Mouse (Mus musculus): ENCODE measurements around the gene Fgfr2. TPM values are rescaled to one million over a fixed set of nuclear protein-coding genes. Genes with fewer than 3 reads are reported as not detected.
"Not testable (repeated sequence)": the region's sequence is repeated elsewhere in the genome, so short reads cannot be mapped to it uniquely, and the experiment has no call there.

Gene Fgfr2
- polyA plus RNA-seq, 1 experiment: 3.0 TPM

DNA sequence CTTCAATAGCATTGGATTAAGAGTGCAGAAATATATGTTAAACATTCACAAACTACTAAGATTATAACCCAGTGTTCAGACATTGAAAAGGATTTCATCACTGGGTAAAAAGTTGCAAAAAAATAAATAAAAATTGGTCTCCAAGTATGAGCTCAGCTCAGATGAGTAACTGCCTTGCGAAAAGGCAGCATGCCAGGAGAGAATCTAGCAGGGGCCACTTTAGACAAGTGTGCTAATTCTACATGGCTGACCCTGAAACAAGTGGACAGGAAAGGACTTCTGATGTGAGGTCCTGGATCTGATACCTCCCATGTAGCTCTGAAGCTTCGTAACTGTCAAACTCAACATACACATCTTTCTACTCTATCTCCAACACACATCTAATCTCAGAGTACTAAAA, 2691.0 kb downstream of the Fgfr2 start:
- no peaks in the 10 kb centered on the region for H3K36me3 ChIP-seq (ENCODE audit: control insufficient read depth, insufficient read depth, low read length)
- no peaks in the 10 kb centered on the region; the same call in 1 of the 2 replicates for H3K4me1 ChIP-seq (ENCODE audit: control insufficient read depth, insufficient read depth, low read length)
- no peak for TF ChIP-seq POLR2A (IDR thresholded peaks at IDR 0.05; ENCODE audit: control insufficient read depth, low read depth, low read length)
- TF ChIP-seq CTCF (IDR thresholded peaks at IDR 0.05; ENCODE audit: control insufficient read depth, insufficient read depth, insufficient replicate concordance, low read depth, low read length): no peak
- H3K27me3 ChIP-seq (ENCODE audit: control insufficient read depth, insufficient read depth, low read length): no peaks in the 10 kb centered on the region
- no peak overlapping the region for H3K27ac ChIP-seq (ENCODE audit: control insufficient read depth, insufficient read depth, low read depth, low read length)
- no peak overlapping the region for H3K4me3 ChIP-seq (ENCODE audit: control insufficient read depth, low read depth, low read length)

- Histone ChIP-seq H3K27ac (ENCODE audit: control insufficient read depth, insufficient read depth, low read depth, low read length) (no peak overlapping the region), H3K27me3 (ENCODE audit: control insufficient read depth, insufficient read depth, low read length) (no peaks in the 10 kb centered on the region), H3K4me3 (ENCODE audit: control insufficient read depth, low read depth, low read length) (no peak overlapping the region), H3K36me3 (ENCODE audit: control insufficient read depth, insufficient read depth, low read length) (no peaks in the 10 kb centered on the region), H3K4me1 (ENCODE audit: control insufficient read depth, insufficient read depth, low read length) (no peaks in the 10 kb centered on the region)
- TF ChIP-seq POLR2A (IDR thresholded peaks at IDR 0.05; ENCODE audit: control insufficient read depth, low read depth, low read length) (no peak), CTCF (IDR thresholded peaks at IDR 0.05; ENCODE audit: control insufficient read depth, insufficient read depth, insufficient replicate concordance, low read depth, low read length) (no peak)
These were observed 2696.6 kb downstream of the Fgfr2 start for GRCm38 (mm10) chr7:130426586-130426985.

DNA sequence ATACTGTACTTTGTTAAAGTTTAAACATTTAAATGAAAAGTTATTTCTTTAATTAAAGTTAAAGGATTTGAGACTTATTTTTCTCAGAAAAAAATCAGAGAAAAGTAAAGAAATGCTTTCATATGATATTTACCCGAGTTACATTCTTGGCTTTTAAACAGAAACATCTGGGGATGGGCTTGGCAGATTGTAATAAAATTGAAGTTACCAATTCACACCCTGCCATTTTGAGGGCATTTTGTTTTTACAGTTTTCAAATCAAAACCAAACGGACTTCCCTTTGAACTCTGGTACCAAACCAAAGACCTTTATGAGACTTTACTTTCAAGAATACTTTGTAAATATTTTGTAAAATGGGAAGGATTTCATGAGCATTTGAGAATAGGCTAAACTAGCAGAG, 2697.2 kb downstream of the Fgfr2 start:
- TF ChIP-seq POLR2A (IDR thresholded peaks at IDR 0.05; ENCODE audit: control insufficient read depth, low read depth, low read length) (no peak), CTCF (IDR thresholded peaks at IDR 0.05; ENCODE audit: control insufficient read depth, insufficient read depth, insufficient replicate concordance, low read depth, low read length) (no peak)
- Histone ChIP-seq H3K36me3 (ENCODE audit: control insufficient read depth, insufficient read depth, low read length) (no peaks in the 10 kb centered on the region), H3K4me1 (ENCODE audit: control insufficient read depth, insufficient read depth, low read length) (no peaks in the 10 kb centered on the region), H3K27ac (ENCODE audit: control insufficient read depth, insufficient read depth, low read depth, low read length) (no peak overlapping the region), H3K4me3 (ENCODE audit: control insufficient read depth, low read depth, low read length) (no peak overlapping the region), H3K27me3 (ENCODE audit: control insufficient read depth, insufficient read depth, low read length) (no peaks in the 10 kb centered on the region)

DNA sequence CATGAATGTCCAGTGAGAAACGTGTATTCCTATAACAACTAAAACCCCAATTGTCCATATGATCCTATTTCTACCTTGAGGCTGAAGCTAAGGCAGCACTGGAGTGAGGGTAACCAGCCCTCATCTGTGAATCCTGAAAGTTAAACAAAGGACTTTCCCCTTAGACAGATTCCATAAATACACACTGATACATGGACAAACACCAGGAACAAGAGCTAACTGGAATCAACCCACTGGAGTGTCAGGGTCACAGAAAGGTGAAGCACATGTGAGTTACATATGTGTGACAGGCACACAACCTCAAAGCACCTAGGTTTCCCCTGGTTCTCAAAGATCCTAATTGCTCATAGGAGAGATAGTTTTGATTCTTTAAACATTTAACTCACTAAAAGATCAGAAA, 2703.2 kb downstream of the Fgfr2 start:
- Histone ChIP-seq H3K36me3 (ENCODE audit: control insufficient read depth, insufficient read depth, low read length) (no peaks in the 10 kb centered on the region), H3K27ac (ENCODE audit: control insufficient read depth, insufficient read depth, low read depth, low read length) (no peak overlapping the region), H3K4me1 (ENCODE audit: control insufficient read depth, insufficient read depth, low read length) (no peaks in the 10 kb centered on the region), H3K27me3 (ENCODE audit: control insufficient read depth, insufficient read depth, low read length) (no peaks in the 10 kb centered on the region), H3K4me3 (ENCODE audit: control insufficient read depth, low read depth, low read length) (no peak overlapping the region)
- TF ChIP-seq CTCF (IDR thresholded peaks at IDR 0.05; ENCODE audit: control insufficient read depth, insufficient read depth, insufficient replicate concordance, low read depth, low read length): no peak

DNA sequence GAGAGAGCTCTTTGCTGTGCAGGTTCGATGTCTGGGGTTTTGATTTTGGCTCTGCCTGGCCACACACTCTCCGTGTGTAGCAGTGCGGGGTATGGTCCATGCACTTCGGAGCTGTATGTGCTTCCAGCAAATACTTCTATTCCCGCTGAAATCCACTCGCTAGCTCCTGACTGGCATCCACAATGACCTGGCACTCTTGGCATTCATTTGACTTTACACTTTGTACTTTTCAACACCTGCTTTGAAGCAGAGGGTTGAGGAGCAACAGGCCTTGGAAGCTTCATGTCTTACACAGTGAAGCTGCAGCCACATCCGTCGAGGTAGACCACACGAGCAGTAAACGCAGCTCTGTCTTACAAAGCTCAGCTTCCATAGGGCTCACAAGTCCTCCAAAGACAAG, 2715.5 kb downstream of the Fgfr2 start:
- Histone ChIP-seq H3K36me3 (ENCODE audit: control insufficient read depth, insufficient read depth, low read length) (no peaks in the 10 kb centered on the region), H3K4me1 (ENCODE audit: control insufficient read depth, insufficient read depth, low read length) (no peaks in the 10 kb centered on the region), H3K27ac (ENCODE audit: control insufficient read depth, insufficient read depth, low read depth, low read length) (no peak overlapping the region), H3K27me3 (ENCODE audit: control insufficient read depth, insufficient read depth, low read length) (no peaks in the 10 kb centered on the region), H3K4me3 (ENCODE audit: control insufficient read depth, low read depth, low read length) (no peak overlapping the region)
- TF ChIP-seq CTCF (IDR thresholded peaks at IDR 0.05; ENCODE audit: control insufficient read depth, insufficient read depth, insufficient replicate concordance, low read depth, low read length) (no peak), POLR2A (IDR thresholded peaks at IDR 0.05; ENCODE audit: control insufficient read depth, low read depth, low read length) (no peak)

GRCm38 (mm10) chr7:130403346-130403745, 2719.8 kb downstream of the Fgfr2 start:
- H3K4me3 ChIP-seq (ENCODE audit: control insufficient read depth, low read depth, low read length): no peak overlapping the region
- H3K27ac ChIP-seq (ENCODE audit: control insufficient read depth, insufficient read depth, low read depth, low read length): no peak overlapping the region
- no peaks in the 10 kb centered on the region for H3K4me1 ChIP-seq (ENCODE audit: control insufficient read depth, insufficient read depth, low read length)
- TF ChIP-seq POLR2A (IDR thresholded peaks at IDR 0.05; ENCODE audit: control insufficient read depth, low read depth, low read length) (no peak), CTCF (IDR thresholded peaks at IDR 0.05; ENCODE audit: control insufficient read depth, insufficient read depth, insufficient replicate concordance, low read depth, low read length) (no peak)
- H3K36me3 ChIP-seq (ENCODE audit: control insufficient read depth, insufficient read depth, low read length): no peaks in the 10 kb centered on the region
- no peaks in the 10 kb centered on the region for H3K27me3 ChIP-seq (ENCODE audit: control insufficient read depth, insufficient read depth, low read length)

DNA sequence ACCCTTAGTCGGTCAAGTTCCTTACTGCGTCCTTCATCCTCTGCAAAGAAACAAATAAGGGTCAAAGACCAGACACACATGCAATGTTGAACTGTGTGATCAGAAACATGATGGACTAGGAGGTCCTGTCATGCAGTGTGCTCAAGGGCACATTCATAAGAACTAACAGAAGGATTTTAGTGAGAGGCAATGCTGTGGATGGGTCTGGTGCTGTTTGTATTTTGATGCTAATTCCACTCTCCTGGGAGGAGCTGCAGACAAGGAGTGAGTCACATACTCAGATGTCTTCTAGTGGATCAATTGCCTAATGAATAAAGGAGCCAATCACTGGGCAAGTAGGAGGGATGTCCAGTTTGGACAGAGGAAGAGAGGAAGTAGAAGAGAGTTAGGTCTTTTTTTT, 2728.5 kb downstream of the Fgfr2 start:
- TF ChIP-seq CTCF (IDR thresholded peaks at IDR 0.05; ENCODE audit: control insufficient read depth, insufficient read depth, insufficient replicate concordance, low read depth, low read length) (no peak), POLR2A (IDR thresholded peaks at IDR 0.05; ENCODE audit: control insufficient read depth, low read depth, low read length) (no peak)

DNA sequence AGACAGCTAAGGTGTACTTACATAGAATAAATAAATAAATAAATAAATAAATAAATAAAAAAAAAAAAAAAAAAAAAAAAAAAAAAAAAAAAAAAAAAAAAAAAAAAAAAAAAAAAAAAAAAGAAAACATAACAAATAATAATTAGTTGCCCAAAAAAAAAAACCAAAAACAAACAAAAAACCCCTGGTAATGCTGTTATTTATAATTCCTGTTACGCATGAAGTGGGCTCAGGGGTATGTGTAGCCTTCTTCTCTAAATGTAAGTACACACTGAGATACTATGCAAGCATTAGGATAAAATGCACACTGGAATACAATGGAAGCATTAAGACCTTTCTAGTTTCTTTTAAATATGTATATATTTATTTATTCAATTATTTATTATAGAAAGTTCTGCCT, 2733.1 kb downstream of the Fgfr2 start:
- not testable (repeated sequence) for H3K36me3 ChIP-seq (ENCODE audit: control insufficient read depth, insufficient read depth, low read length); H3K4me3 ChIP-seq (ENCODE audit: control insufficient read depth, low read depth, low read length); H3K4me1 ChIP-seq (ENCODE audit: control insufficient read depth, insufficient read depth, low read length); H3K27ac ChIP-seq (ENCODE audit: control insufficient read depth, insufficient read depth, low read depth, low read length); H3K27me3 ChIP-seq (ENCODE audit: control insufficient read depth, insufficient read depth, low read length)

More for the DNA sequence above, 2728.5 kb downstream of the Fgfr2 start:
- H3K4me1 ChIP-seq (ENCODE audit: control insufficient read depth, insufficient read depth, low read length): no peaks in the 10 kb centered on the region
- H3K4me3 ChIP-seq (ENCODE audit: control insufficient read depth, low read depth, low read length): no peak overlapping the region
- H3K36me3 ChIP-seq (ENCODE audit: control insufficient read depth, insufficient read depth, low read length): no peaks in the 10 kb centered on the region
- H3K27me3 ChIP-seq (ENCODE audit: control insufficient read depth, insufficient read depth, low read length): no peaks in the 10 kb centered on the region
- no peak overlapping the region for H3K27ac ChIP-seq (ENCODE audit: control insufficient read depth, insufficient read depth, low read depth, low read length)
